Mouse (Mus musculus) stomach, embryonic 15.5 days (tissue): ENCODE results near the gene Mad2l1bp. TPM values are rescaled to one million over a fixed set of nuclear protein-coding genes. Genes with fewer than 3 reads are reported as not detected.

Experiments
- ATAC-seq: fragments of 200-750 bp; cut with Nextera tagmentation; 2 replicates; pipeline ENCODE4 v1.8.0; 2017; ENCODE audit warnings: low read depth, moderate number of reproducible peaks, moderate TSS enrichment; ENCODE audit not compliant: insufficient read depth, low FRiP score
- H3K27ac ChIP-seq: fragments of 300-500 bp; sonication (generic); 2 replicates; pipeline ENCODE4 v1.5.1; 2015; ENCODE audit warnings: mild to moderate bottlenecking, inconsistent platforms
- H3K27me3 ChIP-seq: fragments of 300-500 bp; sonication (generic); replicated peaks from 2 replicates; pipeline ENCODE4 v1.6.1; 2015; ENCODE audit warnings: inconsistent platforms
- H3K36me3 ChIP-seq: fragments of 300-500 bp; sonication (generic); 2 replicates; pipeline ENCODE4 v1.6.1; 2015; ENCODE audit warnings: inconsistent platforms
- H3K4me1 ChIP-seq: fragments of 300-500 bp; sonication (generic); 2 replicates; pipeline ENCODE4 v1.6.1; 2015; ENCODE audit warnings: inconsistent platforms
- H3K4me2 ChIP-seq: fragments of 300-500 bp; sonication (generic); 2 replicates; pipeline ENCODE4 v1.6.1; 2015; ENCODE audit warnings: mild to moderate bottlenecking, inconsistent platforms
- H3K4me3 ChIP-seq: fragments of 300-500 bp; sonication (generic); replicated peaks from 2 replicates; pipeline ENCODE4 v1.5.1; 2015; ENCODE audit warnings: inconsistent platforms
- H3K9ac ChIP-seq: fragments of 300-500 bp; sonication (generic); 2 replicates; pipeline ENCODE4 v1.6.1; 2015; ENCODE audit warnings: inconsistent platforms
- H3K9me3 ChIP-seq: fragments of 300-500 bp; sonication (generic); 2 replicates; pipeline ENCODE4 v1.6.1; 2016; ENCODE audit warnings: inconsistent platforms
- WGBS: fragments of 180-500 bp; shearing (Covaris S2); methylation state at CpG from one replicate; pipeline ENCODE4 v1.1.7; 2015; 5-methylcytosine and 5-hydroxymethylcytosine counted together
- polyA plus RNA-seq: library from polyadenylated mRNA; unstranded; fragments of >200 nt; fragmentation: Nextera tagmentation; extraction: Ambion mirVana; gene quantifications from 2 replicates; pipeline ENCODE4 v1.2.1, GENCODE M21; 2015

Mad2l1bp gene
- polyA plus RNA-seq, 1 experiment from 2014 or later: 32.9 TPM

GRCm38 (mm10) chr17:46102608-46103159 is 50.7 kb downstream of the Mad2l1bp start:
- H3K27me3 ChIP-seq: no peaks in the 10 kb centered on the region
- no peak for ATAC-seq
- peaks cover 9% of the 10 kb centered on the region; the same call in 1 of the 2 replicates for H3K4me1 ChIP-seq
- H3K4me3 ChIP-seq: no peak overlapping the region
- H3K9me3 ChIP-seq: no peaks in the 10 kb centered on the region
- H3K36me3 ChIP-seq: no peaks in the 10 kb centered on the region
- H3K9ac ChIP-seq: no peak overlapping the region
- 65% methylated on average over 8 of the region's 8 CpGs for WGBS
- no peak overlapping the region for H3K4me2 ChIP-seq
- no peak overlapping the region for H3K27ac ChIP-seq

DNA sequence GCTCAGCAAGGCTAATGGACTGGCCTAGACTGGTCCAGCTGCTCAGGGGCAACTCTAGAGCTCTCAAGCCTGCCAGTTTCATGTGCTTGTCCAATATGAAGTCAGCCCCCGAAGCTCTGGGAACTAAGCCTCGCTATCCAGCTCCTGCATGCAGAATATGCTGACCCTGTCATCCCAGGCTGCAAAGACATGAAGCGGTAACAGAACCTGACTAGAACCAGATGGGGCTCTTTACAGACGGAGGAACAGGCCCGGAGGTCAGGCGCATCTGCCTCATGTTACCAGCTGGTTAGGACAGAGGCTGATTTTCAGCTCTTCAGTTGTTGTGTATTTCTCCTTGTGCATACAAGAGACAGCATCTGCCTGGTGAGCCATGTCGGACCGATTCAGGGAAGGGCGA is 51.4 kb downstream of the Mad2l1bp start:
- Histone ChIP-seq H3K4me1 (peaks cover 9% of the 10 kb centered on the region; the same call in 1 of the 2 replicates), H3K4me2 (no peak overlapping the region), H3K27me3 (no peaks in the 10 kb centered on the region), H3K9ac (no peak overlapping the region), H3K36me3 (no peaks in the 10 kb centered on the region), H3K27ac (no peak overlapping the region), H3K9me3 (no peaks in the 10 kb centered on the region), H3K4me3 (no peak overlapping the region)
- 63% methylated on average over 9 of the region's 9 CpGs for WGBS
- no peak for ATAC-seq

- H3K9me3 ChIP-seq: no peaks in the 10 kb centered on the region
- peak overlapping the region; percentile 23; the same call in 1 of the 2 replicates for H3K27ac ChIP-seq
- H3K9ac ChIP-seq: no peak overlapping the region
- H3K4me2 ChIP-seq: no peak overlapping the region
- H3K4me1 ChIP-seq: peaks cover 7% of the 10 kb centered on the region; the same call in 1 of the 2 replicates
- H3K36me3 ChIP-seq: no peaks in the 10 kb centered on the region
- ATAC-seq: no peak
- no peak overlapping the region for H3K4me3 ChIP-seq
- no peaks in the 10 kb centered on the region for H3K27me3 ChIP-seq
- 31% methylated on average over 8 of the region's 8 CpGs for WGBS
These were observed 54.8 kb downstream of the Mad2l1bp start for GRCm38 (mm10) chr17:46098525-46098924.

Other genes starting within 250 kb of the Mad2l1bp start
- gene Vegfa, start 121.2 kb downstream of the Mad2l1bp start, polyA plus RNA-seq: 4.9 and 5.7 TPM in 2 replicates
- gene Mrps18a, start 42.6 kb downstream of the Mad2l1bp start, polyA plus RNA-seq: 128 and 137 TPM in 2 replicates
- 8.7 and 11.6 TPM in 2 replicates for gene Rsph9, start 9.3 kb downstream of the Mad2l1bp start, polyA plus RNA-seq
- 34.7 and 35.8 TPM in 2 replicates for gene Gtpbp2, start 7.5 kb upstream of the Mad2l1bp start, polyA plus RNA-seq
- gene Polh, start 49.1 kb upstream of the Mad2l1bp start, polyA plus RNA-seq: 15.3 and 15.4 TPM in 2 replicates
- 30.1 and 33.3 TPM in 2 replicates for gene Xpo5, start 49.2 kb upstream of the Mad2l1bp start, polyA plus RNA-seq
- gene Polr1c, start 94.5 kb upstream of the Mad2l1bp start, polyA plus RNA-seq: 77.4 and 79.8 TPM in 2 replicates
- 98.2 and 104 TPM in 2 replicates for gene Yipf3, start 94.5 kb upstream of the Mad2l1bp start, polyA plus RNA-seq
- 0.58 and 1.1 TPM in 2 replicates for gene Lrrc73, start 100.0 kb upstream of the Mad2l1bp start, polyA plus RNA-seq
- 33.8 and 37.2 TPM in 2 replicates for gene Tjap1, start 129.5 kb upstream of the Mad2l1bp start, polyA plus RNA-seq
- 4.5 and 5.7 TPM in 2 replicates for gene Dlk2, start 143.9 kb upstream of the Mad2l1bp start, polyA plus RNA-seq
- 5.3 and 5.9 TPM in 2 replicates for gene Abcc10, start 174.8 kb upstream of the Mad2l1bp start, polyA plus RNA-seq
- 8.2 and 9.8 TPM in 2 replicates for gene Zfp318, start 230.2 kb upstream of the Mad2l1bp start, polyA plus RNA-seq